Mouse (Mus musculus): Measurements from ENCODE around the gene Eef1akmt4. TPM values are rescaled to one million over a fixed set of nuclear protein-coding genes. Genes with fewer than 3 reads are reported as not detected.

Eef1akmt4 gene
- polyA plus RNA-seq, 1 experiment from 2014 or later: 26.0 TPM

DNA sequence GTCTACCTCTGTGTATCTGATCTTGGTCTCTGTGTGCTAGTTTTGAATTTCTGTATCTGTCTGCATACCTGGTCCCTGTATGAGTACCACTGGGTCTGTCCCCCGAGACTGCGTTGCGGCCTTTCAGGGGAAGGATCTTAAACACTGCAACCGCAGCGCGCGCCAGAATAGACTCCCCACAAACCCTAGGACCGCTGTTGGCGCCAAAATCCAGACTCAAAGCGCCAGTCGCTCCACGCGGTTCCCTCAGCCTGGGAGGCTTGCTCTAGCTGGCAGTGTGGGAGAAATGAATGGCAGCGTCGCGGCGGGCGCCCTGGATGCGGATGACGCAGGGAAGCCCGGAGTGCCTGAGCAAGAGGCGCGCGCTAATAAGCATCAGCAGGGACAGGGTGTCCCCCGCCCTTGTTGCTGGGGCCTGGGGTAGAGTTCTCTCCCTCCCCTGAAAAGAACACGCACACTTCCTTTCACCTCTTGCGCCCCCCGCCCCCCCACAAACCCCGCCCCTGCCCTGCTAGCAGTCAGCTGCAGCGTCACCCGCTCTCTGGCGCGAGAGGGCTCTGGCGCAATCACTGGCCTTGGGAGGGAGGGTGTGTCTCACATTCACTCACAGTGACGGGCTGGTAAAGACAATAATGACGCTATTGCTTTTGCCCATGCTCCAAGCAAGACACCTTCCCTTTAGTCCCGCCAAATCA lies 10.7 kb downstream of the Eef1akmt4 start:
- under 1% methylated on average over 37 of the region's 37 CpGs for WGBS
- H3K9ac ChIP-seq (ENCODE audit: low read length): peak overlapping the region; percentile 66

DNA sequence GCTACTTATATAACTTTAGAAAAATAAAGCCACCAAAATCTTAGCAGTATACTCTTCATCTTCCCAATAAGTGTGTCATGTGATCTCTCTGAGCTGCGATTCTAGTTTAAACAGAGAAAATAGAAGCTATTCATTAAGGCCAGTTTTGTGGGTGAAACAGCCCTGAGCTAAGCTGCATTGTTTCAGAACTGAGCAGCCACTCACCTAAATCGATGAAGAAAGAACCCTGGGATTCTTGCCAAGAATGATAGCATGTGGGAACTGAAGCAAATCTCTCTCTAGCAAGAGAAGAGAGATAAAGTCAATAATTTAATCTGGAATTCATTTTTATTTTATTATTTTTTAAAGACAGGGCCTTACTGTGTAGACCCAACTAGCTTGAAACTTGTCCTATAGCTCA lies 11.8 kb downstream of the Eef1akmt4 start:
- 32% methylated on average over 2 of the region's 2 CpGs for WGBS
- ATAC-seq (ENCODE audit: insufficient read depth, low FRiP score): no peak
- Histone ChIP-seq H3K4me3 (replicated peaks; ENCODE audit: low read length) (no peak overlapping the region), H3K9me3 (replicated peaks; ENCODE audit: control insufficient read depth, low read length) (no peaks in the 10 kb centered on the region), H3K4me2 (ENCODE audit: low read depth, low read length) (no peak overlapping the region), H3K27me3 (ENCODE audit: control insufficient read depth, insufficient read depth, low read length) (peaks cover 23% of the 10 kb centered on the region), H3K36me3 (ENCODE audit: control insufficient read depth, insufficient read depth, low read length) (no peaks in the 10 kb centered on the region), H3K9ac (ENCODE audit: low read length) (no peak overlapping the region), H3K4me1 (ENCODE audit: control insufficient read depth, insufficient read depth, low read length) (peaks cover 22% of the 10 kb centered on the region), H3K27ac (ENCODE audit: low read length) (no peak overlapping the region)

More for the DNA sequence above, 10.7 kb downstream of the Eef1akmt4 start:
- H3K4me3 ChIP-seq (replicated peaks; ENCODE audit: low read length): peak overlapping the region; percentile 55
- peak overlapping the region; percentile 87 for H3K4me2 ChIP-seq (ENCODE audit: low read depth, low read length)
- H3K9me3 ChIP-seq (replicated peaks; ENCODE audit: control insufficient read depth, low read length): no peaks in the 10 kb centered on the region
- ATAC-seq (ENCODE audit: insufficient read depth, low FRiP score): peak; percentile 71
- H3K27ac ChIP-seq (ENCODE audit: low read length): peak overlapping the region; percentile 27; the same call in 1 of the 2 replicates
- peaks cover 23% of the 10 kb centered on the region for H3K27me3 ChIP-seq (ENCODE audit: control insufficient read depth, insufficient read depth, low read length)
- H3K4me1 ChIP-seq (ENCODE audit: control insufficient read depth, insufficient read depth, low read length): peaks cover 22% of the 10 kb centered on the region
- H3K36me3 ChIP-seq (ENCODE audit: control insufficient read depth, insufficient read depth, low read length): no peaks in the 10 kb centered on the region

DNA sequence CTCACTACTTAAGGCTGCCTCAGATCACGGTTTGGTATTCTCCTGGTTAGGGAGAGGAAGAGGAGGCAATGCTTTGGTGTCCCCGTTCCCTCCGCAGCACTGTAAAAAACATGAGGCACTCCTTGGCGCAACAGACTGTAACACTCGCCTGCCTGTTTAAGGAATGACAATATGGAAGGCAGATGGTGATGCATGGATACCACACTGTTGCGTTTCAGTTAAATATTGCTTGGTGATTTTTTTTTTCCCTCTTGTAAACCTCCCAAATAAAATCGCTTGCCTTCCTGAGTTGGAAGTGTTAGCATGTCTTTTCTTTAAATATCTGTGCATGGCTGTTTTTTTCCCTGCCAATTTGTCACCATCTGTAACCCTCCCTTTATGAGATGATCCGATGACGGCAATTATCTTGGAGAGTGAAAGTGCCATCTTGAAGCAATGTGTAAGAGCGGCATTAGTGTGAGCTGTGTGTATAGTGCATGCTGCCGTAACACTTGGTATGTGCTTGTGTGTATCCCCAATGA lies 17.5 kb downstream of the Eef1akmt4 start:
- peaks cover 7% of the 10 kb centered on the region; the same call in 1 of the 2 replicates for H3K4me1 ChIP-seq (ENCODE audit: control insufficient read depth, insufficient read depth, low read length)
- peaks cover 11% of the 10 kb centered on the region; the same call in 1 of the 2 replicates for H3K27me3 ChIP-seq (ENCODE audit: control insufficient read depth, insufficient read depth, low read length)
- peak overlapping the region; percentile 87; the same call in 1 of the 2 replicates for H3K4me2 ChIP-seq (ENCODE audit: low read depth, low read length)
- no peaks in the 10 kb centered on the region for H3K9me3 ChIP-seq (replicated peaks; ENCODE audit: control insufficient read depth, low read length)
- WGBS: 63% methylated on average over 11 of the region's 11 CpGs
- no peak overlapping the region for H3K27ac ChIP-seq (ENCODE audit: low read length)
- no peaks in the 10 kb centered on the region for H3K36me3 ChIP-seq (ENCODE audit: control insufficient read depth, insufficient read depth, low read length)
- ATAC-seq (ENCODE audit: insufficient read depth, low FRiP score): no peak
- H3K4me3 ChIP-seq (replicated peaks; ENCODE audit: low read length): no peak overlapping the region
- H3K9ac ChIP-seq (ENCODE audit: low read length): no peak overlapping the region

DNA sequence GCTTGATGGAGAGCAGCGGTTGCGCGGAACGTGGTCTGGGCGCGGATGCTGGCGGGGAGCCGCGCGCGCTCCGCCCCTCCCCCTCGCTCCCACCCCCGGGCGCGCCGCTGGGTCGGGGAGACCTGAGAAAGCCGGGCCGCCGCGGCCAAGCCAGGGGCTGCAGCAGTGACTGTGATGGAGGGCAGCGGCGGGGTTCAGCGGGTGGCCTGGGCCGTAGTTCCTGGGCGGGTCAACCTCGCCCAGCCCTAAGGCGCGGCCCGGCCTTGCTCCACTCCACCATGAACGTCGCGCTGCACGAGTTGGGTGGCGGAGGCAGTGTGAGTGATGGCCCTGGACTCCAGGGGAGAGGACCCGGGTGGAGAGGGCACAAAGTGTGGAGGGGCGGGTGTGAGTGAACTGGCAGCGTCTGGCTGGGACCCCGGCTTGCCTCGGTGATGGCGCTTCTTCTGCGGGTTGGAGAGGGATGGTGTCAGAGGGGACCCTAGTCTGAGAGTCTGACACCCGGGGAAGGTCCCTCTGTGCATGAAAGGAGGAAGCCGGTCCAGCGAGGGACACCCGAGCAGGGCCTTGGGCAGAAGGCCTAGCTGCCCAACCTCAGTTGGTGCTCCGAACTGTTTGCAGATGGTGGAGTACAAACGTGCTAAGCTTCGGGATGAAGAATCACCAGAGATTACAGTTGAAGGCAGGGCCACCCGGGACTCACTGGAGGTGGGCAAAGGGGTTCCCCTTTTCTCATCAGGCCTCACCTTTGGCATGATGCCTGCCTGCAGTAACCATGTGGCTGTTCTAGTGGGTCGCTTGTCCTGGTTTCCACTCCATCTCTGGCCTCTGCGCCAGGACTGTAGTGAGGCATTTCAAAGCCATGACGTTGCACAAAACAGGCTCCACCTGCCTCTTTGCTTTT lies 18.6 kb downstream of the Eef1akmt4 start, which contains the start of gene Ece2:
TSS of gene Ece2 (plus strand) at position 98 of the 904 bp plus-strand sequence.
- Histone ChIP-seq H3K9ac (ENCODE audit: low read length) (peak within 1 kb of the TSS; percentile 72), H3K4me1 (ENCODE audit: control insufficient read depth, insufficient read depth, low read length) (peaks cover 7% of the 10 kb centered on the region; the same call in 1 of the 2 replicates), H3K27ac (ENCODE audit: low read length) (no peak within 1 kb of the TSS), H3K4me2 (ENCODE audit: low read depth, low read length) (peak within 1 kb of the TSS; percentile 87), H3K27me3 (ENCODE audit: control insufficient read depth, insufficient read depth, low read length) (peaks cover 11% of the 10 kb centered on the region; the same call in 1 of the 2 replicates), H3K36me3 (ENCODE audit: control insufficient read depth, insufficient read depth, low read length) (no peaks in the 10 kb centered on the region), H3K4me3 (replicated peaks; ENCODE audit: low read length) (peak within 1 kb of the TSS; percentile 59), H3K9me3 (replicated peaks; ENCODE audit: control insufficient read depth, low read length) (no peaks in the 10 kb centered on the region)
- ATAC-seq (ENCODE audit: insufficient read depth, low FRiP score): peak; percentile 66; the same call in 1 of the 2 replicates
- WGBS: 6% methylated on average over 54 of the region's 54 CpGs

DNA sequence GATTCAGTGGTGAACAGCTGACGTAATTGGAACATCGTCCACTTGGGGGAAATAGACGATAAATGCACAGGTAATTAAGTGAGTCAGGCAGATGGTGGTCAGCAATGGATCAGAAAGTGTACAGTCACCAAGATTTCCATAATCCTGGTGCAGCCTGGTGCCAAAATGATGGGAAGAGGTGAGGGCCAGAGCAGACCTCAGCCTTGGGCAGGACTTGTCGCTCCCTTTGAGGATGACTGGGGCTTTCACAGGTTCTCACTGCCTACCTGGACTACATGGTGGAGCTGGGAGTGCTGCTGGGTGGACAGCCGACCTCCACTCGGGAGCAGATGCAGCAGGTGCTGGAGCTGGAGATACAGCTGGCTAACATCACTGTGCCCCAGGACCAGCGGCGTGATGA lies 26.0 kb downstream of the Eef1akmt4 start:
- Histone ChIP-seq H3K4me1 (ENCODE audit: control insufficient read depth, insufficient read depth, low read length) (no peaks in the 10 kb centered on the region), H3K9ac (ENCODE audit: low read length) (no peak overlapping the region), H3K4me2 (ENCODE audit: low read depth, low read length) (no peak overlapping the region), H3K27me3 (ENCODE audit: control insufficient read depth, insufficient read depth, low read length) (no peaks in the 10 kb centered on the region), H3K36me3 (ENCODE audit: control insufficient read depth, insufficient read depth, low read length) (no peaks in the 10 kb centered on the region), H3K9me3 (replicated peaks; ENCODE audit: control insufficient read depth, low read length) (no peaks in the 10 kb centered on the region), H3K27ac (ENCODE audit: low read length) (no peak overlapping the region), H3K4me3 (replicated peaks; ENCODE audit: low read length) (no peak overlapping the region)
- no peak for ATAC-seq (ENCODE audit: insufficient read depth, low FRiP score)
- 71% methylated on average over 8 of the region's 8 CpGs for WGBS

DNA sequence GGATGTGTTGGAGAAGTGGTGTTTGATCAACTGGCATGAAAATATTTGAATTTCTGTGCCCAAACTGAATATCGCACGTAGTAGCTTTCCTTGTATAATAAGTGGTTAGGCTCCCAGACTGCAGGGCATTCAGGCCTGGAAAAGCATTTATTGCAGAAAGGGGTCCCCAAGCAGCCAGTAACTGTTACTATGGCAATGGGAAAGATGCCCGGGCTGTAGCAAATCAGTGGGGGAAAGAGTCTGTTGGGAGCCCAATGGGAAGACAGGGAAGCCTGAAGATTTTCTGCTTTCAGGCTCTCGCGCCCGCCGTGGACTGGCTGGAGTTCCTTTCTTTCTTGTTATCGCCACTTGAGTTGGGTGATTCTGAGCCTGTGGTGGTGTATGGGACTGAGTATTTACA lies 27.0 kb downstream of the Eef1akmt4 start:
- ATAC-seq (ENCODE audit: insufficient read depth, low FRiP score): no peak
- H3K36me3 ChIP-seq (ENCODE audit: control insufficient read depth, insufficient read depth, low read length): no peaks in the 10 kb centered on the region
- no peak overlapping the region for H3K4me2 ChIP-seq (ENCODE audit: low read depth, low read length)
- no peak overlapping the region for H3K9ac ChIP-seq (ENCODE audit: low read length)
- no peaks in the 10 kb centered on the region for H3K9me3 ChIP-seq (replicated peaks; ENCODE audit: control insufficient read depth, low read length)
- no peaks in the 10 kb centered on the region for H3K4me1 ChIP-seq (ENCODE audit: control insufficient read depth, insufficient read depth, low read length)
- no peaks in the 10 kb centered on the region for H3K27me3 ChIP-seq (ENCODE audit: control insufficient read depth, insufficient read depth, low read length)
- WGBS: 80% methylated on average over 8 of the region's 8 CpGs
- H3K4me3 ChIP-seq (replicated peaks; ENCODE audit: low read length): no peak overlapping the region
- H3K27ac ChIP-seq (ENCODE audit: low read length): no peak overlapping the region

DNA sequence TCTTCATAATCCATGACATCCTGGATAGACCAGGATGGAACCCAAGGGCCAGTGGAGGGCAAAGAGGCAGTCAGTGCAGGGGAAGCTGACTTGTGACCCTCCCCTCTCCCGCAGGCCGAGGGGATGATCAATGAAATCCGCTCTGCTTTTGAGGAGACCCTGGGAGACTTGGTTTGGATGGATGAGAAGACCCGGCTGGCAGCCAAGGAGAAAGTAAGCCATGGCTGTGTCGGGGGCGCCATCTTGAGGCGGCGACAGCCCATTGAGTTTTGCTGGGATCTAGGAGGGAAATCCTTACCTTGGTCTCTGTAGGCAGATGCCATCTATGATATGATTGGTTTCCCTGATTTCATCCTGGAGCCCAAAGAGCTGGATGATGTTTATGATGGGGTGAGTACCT lies 30.8 kb downstream of the Eef1akmt4 start:
- WGBS: under 1% methylated on average over 8 of the region's 8 CpGs
- ATAC-seq (ENCODE audit: insufficient read depth, low FRiP score): peak; percentile 71; the same call in 1 of the 2 replicates
- Histone ChIP-seq H3K4me3 (replicated peaks; ENCODE audit: low read length) (no peak overlapping the region), H3K4me2 (ENCODE audit: low read depth, low read length) (no peak overlapping the region), H3K36me3 (ENCODE audit: control insufficient read depth, insufficient read depth, low read length) (no peaks in the 10 kb centered on the region), H3K9me3 (replicated peaks; ENCODE audit: control insufficient read depth, low read length) (no peaks in the 10 kb centered on the region), H3K27ac (ENCODE audit: low read length) (no peak overlapping the region), H3K9ac (ENCODE audit: low read length) (no peak overlapping the region), H3K4me1 (ENCODE audit: control insufficient read depth, insufficient read depth, low read length) (no peaks in the 10 kb centered on the region), H3K27me3 (ENCODE audit: control insufficient read depth, insufficient read depth, low read length) (no peaks in the 10 kb centered on the region)

DNA sequence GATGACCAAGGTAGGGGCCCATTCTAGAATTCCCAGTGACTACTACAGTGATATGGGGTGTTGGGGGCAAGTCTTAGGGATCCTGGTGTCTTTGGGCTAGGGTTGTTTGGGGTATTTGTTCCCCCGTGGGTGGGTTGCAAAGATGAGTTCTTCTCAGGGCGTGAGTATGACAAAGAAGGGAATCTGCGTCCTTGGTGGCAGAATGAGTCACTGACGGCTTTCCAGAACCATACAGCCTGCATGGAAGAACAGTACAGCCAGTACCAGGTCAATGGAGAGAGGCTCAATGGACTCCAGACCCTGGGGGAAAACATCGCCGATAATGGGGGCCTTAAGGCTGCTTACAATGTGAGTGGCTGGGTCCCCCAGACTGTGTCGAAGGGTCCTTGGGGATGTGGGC lies 32.5 kb downstream of the Eef1akmt4 start:
- H3K4me3 ChIP-seq (replicated peaks; ENCODE audit: low read length): no peak overlapping the region
- no peaks in the 10 kb centered on the region for H3K4me1 ChIP-seq (ENCODE audit: control insufficient read depth, insufficient read depth, low read length)
- H3K4me2 ChIP-seq (ENCODE audit: low read depth, low read length): no peak overlapping the region
- H3K9me3 ChIP-seq (replicated peaks; ENCODE audit: control insufficient read depth, low read length): no peaks in the 10 kb centered on the region
- H3K9ac ChIP-seq (ENCODE audit: low read length): no peak overlapping the region
- no peak overlapping the region for H3K27ac ChIP-seq (ENCODE audit: low read length)
- WGBS: 78% methylated on average over 7 of the region's 7 CpGs
- no peaks in the 10 kb centered on the region for H3K27me3 ChIP-seq (ENCODE audit: control insufficient read depth, insufficient read depth, low read length)
- ATAC-seq (ENCODE audit: insufficient read depth, low FRiP score): no peak
- no peaks in the 10 kb centered on the region for H3K36me3 ChIP-seq (ENCODE audit: control insufficient read depth, insufficient read depth, low read length)

Data from stomach, embryonic 16.5 days (tissue).